Mouse (Mus musculus): ENCODE data around the gene Tdpoz1. TPM values are rescaled to one million over a fixed set of nuclear protein-coding genes. Genes with fewer than 3 reads are reported as not detected.
"Not testable (repeated sequence)": the region's sequence is repeated elsewhere in the genome, so short reads cannot be mapped to it uniquely, and the experiment has no call there.

Gene Tdpoz1
- polyA plus RNA-seq (2012; rRNA removed) = not detected in 2 replicates

DNA sequence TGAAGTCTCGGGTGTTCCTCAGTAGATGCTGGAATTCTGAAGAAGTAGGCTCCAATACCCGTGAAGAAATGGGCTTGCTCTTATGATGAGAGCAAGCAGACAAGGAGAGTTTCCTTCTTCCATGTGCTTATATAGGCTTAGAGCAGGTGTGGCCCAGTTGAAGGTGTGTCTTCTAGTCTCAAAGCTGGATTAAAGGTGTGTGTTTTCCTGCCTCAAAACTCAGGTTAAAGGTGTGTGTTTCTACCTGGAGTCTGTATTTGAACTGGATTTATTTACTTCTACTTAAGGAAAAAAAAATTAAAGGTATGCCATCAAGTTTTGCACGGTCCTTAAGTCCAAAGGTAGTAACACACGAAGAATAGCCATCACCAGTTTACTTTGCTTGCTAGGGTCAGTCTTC lies at the start of gene Tdpoz1:
Tdpoz1 (minus strand) TSS at position 101 of the 400 bp plus-strand sequence.
- H3K4me3 ChIP-seq (replicated peaks; ENCODE audit: insufficient read depth, low read depth, low read length) = not testable (repeated sequence)

DNA sequence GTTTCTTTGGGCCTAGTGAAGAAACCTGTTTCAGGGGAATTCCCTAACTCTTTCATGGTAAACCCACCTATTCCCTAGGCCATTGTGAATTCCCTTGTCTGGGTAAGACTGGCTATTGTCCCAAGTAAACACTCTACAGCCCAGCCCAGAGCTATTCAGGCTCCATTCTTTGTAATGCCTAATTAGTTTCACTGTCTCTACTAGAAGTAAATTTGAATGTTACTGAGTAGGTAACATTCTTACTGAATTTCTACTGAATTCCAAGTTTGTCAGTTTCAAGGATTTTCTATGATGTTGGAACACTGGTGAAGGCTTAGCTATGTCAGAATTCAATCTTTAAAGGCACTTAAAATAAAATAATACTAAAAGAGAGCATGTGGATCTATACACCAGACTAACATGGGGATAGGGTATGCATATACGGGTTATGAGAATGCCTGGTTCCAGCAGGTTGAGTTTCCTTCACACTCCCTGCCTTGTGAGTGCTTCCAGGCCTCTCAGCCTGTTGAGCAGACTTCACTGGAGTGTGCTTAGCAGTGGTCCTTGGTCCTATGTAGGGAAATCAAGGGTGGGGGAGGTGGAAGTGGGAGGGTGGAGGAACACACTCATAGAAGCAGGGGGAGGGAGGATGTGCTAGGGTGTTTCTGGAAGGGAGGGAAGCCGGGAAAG lies 33.0 kb upstream of the Tdpoz1 start:
- H3K4me3 ChIP-seq (replicated peaks; ENCODE audit: insufficient read depth, low read depth, low read length); DNase-seq; H3K27ac ChIP-seq (ENCODE audit: insufficient read depth, low read length); H3K4me1 ChIP-seq (ENCODE audit: control insufficient read depth, insufficient read depth, low read length); H3K27me3 ChIP-seq (ENCODE audit: control insufficient read depth, insufficient read depth, low read length): not testable (repeated sequence)
- 90% methylated on average over 2 of the region's 2 CpGs for WGBS

More for the DNA sequence above, at the start of gene Tdpoz1:
- not testable (repeated sequence) for H3K27me3 ChIP-seq (ENCODE audit: control insufficient read depth, insufficient read depth, low read length); H3K27ac ChIP-seq (ENCODE audit: insufficient read depth, low read length); DNase-seq; H3K4me1 ChIP-seq (ENCODE audit: control insufficient read depth, insufficient read depth, low read length)
- WGBS = 94% methylated on average over 3 of the region's 4 CpGs

DNA sequence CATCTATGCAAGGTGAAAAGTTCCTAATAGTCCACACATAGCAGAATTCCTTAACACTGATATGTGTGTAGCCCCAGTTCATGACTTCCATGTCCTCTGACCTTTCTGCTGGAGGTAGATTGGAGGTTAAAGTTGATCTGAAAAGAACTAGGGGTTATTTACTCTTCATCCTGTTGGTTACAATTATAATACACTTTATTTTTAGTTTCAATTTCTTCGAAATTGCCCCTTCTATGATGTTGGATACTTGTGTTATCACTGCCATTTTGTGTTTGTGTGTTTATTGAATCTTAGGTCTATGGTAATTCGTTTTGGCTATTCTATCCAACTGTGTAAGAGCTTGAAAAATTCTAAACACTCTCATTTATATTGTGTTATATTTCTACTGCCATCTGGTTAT lies 16.9 kb upstream of the Tdpoz1 start, which contains the start of gene Gm37596:
Gm37596 (minus strand) TSS at position 101 of the 400 bp plus-strand sequence.
- 24% methylated on average over 1 of the region's 2 CpGs for WGBS
- not testable (repeated sequence) for DNase-seq; H3K4me1 ChIP-seq (ENCODE audit: control insufficient read depth, insufficient read depth, low read length); H3K27ac ChIP-seq (ENCODE audit: insufficient read depth, low read length); H3K4me3 ChIP-seq (replicated peaks; ENCODE audit: insufficient read depth, low read depth, low read length); H3K27me3 ChIP-seq (ENCODE audit: control insufficient read depth, insufficient read depth, low read length)

DNA sequence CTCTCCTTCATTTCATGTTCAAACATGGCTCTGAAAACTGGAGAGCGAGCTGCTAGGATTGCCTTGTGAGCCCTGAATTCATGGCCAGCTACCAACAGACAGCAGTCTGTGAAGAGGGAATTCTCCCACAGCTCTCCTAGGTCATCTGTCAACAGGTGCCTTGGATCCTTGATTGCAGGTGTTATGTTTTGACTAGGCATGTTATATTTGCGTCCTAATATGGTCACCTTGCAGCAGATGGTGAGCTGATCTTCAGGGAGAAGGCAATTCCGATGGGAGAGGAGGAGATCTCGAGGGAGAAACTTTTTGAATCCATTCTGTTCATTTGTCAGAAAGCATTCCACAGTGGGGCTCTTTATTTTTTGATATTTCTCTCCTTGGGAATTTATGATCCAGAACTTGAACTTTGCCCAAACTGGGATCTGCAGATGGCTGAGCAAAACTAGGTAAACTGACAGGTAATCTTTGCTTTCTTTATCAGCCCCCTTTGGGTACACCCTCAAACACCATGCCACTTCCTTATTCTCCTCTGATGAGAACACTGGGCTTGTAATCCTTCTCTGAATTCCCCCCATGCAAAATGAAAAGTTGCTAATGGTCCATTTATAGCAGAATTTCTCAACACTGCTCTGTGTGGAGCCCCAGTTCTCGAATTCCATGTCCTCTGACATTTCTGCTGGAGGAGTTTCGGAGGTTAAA lies 5.2 kb downstream of the Tdpoz1 start:
- DNase-seq; H3K4me3 ChIP-seq (replicated peaks; ENCODE audit: insufficient read depth, low read depth, low read length); H3K27me3 ChIP-seq (ENCODE audit: control insufficient read depth, insufficient read depth, low read length); H3K4me1 ChIP-seq (ENCODE audit: control insufficient read depth, insufficient read depth, low read length); H3K27ac ChIP-seq (ENCODE audit: insufficient read depth, low read length): not testable (repeated sequence)
- WGBS = 71% methylated on average over 5 of the region's 6 CpGs

DNA sequence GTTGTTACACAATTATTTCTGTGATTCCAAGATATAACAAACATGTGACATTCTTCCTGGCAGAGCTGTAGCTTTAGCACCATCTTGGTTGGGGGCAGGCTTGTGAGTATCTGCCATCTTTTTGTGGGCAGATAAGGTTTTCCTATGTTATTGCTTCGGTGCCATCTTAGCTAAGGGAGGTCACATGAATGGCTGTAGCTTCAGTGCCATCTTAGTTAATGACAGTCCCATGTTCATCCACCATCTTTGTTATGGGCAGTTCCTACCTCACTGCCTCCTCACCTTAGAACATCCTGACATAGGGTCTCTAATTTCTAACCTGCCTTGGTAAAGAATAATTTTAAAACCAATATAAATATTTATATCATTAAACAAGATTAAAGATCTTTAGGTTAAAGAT lies 21.9 kb downstream of the Tdpoz1 start:
- H3K27ac ChIP-seq (ENCODE audit: insufficient read depth, low read length) = no peak overlapping the region
- WGBS = 73% methylated on average over 1 of the region's 1 CpGs
- H3K4me3 ChIP-seq (replicated peaks; ENCODE audit: insufficient read depth, low read depth, low read length) = no peak overlapping the region
- H3K27me3 ChIP-seq (ENCODE audit: control insufficient read depth, insufficient read depth, low read length) = no peaks in the 10 kb centered on the region
- H3K4me1 ChIP-seq (ENCODE audit: control insufficient read depth, insufficient read depth, low read length) = no peaks in the 10 kb centered on the region
- no peak for TF ChIP-seq POLR2A (IDR thresholded peaks at IDR 0.05; ENCODE audit: borderline replicate concordance, insufficient read depth, low read length)
- TF ChIP-seq CTCF (IDR thresholded peaks at IDR 0.05; ENCODE audit: borderline replicate concordance, insufficient read depth, low read depth, low read length) = no peak
- DNase-seq = no peak

DNA sequence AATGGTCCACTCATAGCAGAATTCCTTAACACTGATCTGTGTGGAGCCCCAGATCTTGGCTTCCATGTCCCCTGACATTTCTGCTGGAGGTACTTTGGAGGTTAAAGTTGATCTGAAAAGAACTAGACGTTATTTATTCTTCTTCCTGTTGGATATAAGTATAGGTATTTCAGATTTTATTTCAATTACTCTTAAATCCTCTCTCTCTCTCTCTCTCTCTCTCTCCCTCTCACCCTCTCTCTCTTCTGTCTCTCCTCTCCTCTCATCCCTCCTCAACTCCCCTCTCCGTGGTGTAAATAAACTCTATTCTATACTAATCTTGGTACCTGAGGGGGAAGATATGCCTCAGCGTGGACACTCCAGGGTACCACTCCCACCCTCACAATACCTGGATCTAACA lies 23.5 kb downstream of the Tdpoz1 start, which contains the start of gene Tdpoz2:
Tdpoz2 (minus strand) TSS at position 101 of the 400 bp plus-strand sequence.
- H3K27me3 ChIP-seq (ENCODE audit: control insufficient read depth, insufficient read depth, low read length) = no peaks in the 10 kb centered on the region
- H3K27ac ChIP-seq (ENCODE audit: insufficient read depth, low read length) = no peak within 1 kb of the TSS
- TF ChIP-seq CTCF (IDR thresholded peaks at IDR 0.05; ENCODE audit: borderline replicate concordance, insufficient read depth, low read depth, low read length) (no peak), POLR2A (IDR thresholded peaks at IDR 0.05; ENCODE audit: borderline replicate concordance, insufficient read depth, low read length) (no peak)
- no peak for DNase-seq
- no peaks in the 10 kb centered on the region for H3K4me1 ChIP-seq (ENCODE audit: control insufficient read depth, insufficient read depth, low read length)
- 72% methylated on average over 3 of the region's 3 CpGs for WGBS
- no peak within 1 kb of the TSS for H3K4me3 ChIP-seq (replicated peaks; ENCODE audit: insufficient read depth, low read depth, low read length)

DNA sequence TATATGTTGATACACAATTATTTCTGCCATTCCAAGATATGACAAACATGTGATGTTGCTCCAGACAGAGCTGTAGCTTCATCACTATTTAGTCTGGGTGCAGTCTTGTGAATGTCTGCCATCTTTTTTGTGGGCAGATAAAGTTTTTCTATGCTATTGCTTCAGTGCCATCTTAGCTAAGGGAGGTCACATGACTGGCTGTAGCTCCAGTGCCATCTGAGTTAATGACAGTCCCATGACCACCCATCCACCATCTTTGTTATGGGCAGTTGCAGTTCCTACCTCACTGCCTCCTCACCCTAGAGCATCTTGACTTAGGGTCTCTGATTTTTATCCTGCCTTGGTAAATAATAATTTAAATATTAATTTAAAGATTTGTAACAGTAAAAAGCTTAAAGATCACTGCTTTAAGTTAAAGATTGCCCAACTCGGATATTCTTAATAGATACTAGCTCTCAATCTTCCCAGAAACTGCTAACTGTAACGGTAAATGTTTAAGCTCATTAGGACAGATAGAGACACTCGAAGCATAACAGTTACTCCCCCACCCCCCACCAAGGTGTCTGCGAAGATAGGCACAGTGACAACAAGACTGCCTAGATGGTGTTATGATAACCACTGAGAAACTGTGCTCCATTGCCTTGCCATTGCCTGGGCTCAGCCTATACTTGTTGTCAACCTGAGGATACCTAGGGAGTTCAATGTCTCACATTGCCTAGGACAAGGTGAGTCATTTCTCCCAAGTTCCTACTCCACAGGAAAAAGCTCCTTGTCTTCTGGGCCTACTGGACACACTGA lies 45.0 kb downstream of the Tdpoz1 start:
- not testable (repeated sequence) for H3K4me1 ChIP-seq (ENCODE audit: control insufficient read depth, insufficient read depth, low read length); H3K27ac ChIP-seq (ENCODE audit: insufficient read depth, low read length); H3K27me3 ChIP-seq (ENCODE audit: control insufficient read depth, insufficient read depth, low read length); H3K4me3 ChIP-seq (replicated peaks; ENCODE audit: insufficient read depth, low read depth, low read length); DNase-seq
- 92% methylated on average over 4 of the region's 4 CpGs for WGBS

Other genes with a start within 250 kb of the Tdpoz1 start
- 0.79 and 0.82 TPM in 2 replicates for gene Tchh, start 234.0 kb downstream of the Tdpoz1 start, polyA plus RNA-seq (2012; rRNA removed)
- gene Tchhl1, start 207.6 kb downstream of the Tdpoz1 start, polyA plus RNA-seq (2012; rRNA removed) = not detected in 2 replicates
- gene S100a11, start 155.8 kb downstream of the Tdpoz1 start, polyA plus RNA-seq (2012; rRNA removed) = 25.5 and 25.9 TPM in 2 replicates
- gene S100a10, start 121.2 kb downstream of the Tdpoz1 start, polyA plus RNA-seq (2012; rRNA removed) = 60.1 and 60.6 TPM in 2 replicates
- not detected in 2 replicates for gene Tdpoz2, start 23.6 kb downstream of the Tdpoz1 start, polyA plus RNA-seq (2012; rRNA removed)
- gene Gm37596, start 16.8 kb upstream of the Tdpoz1 start, polyA plus RNA-seq (2012; rRNA removed) = not detected in 2 replicates
- not detected in 2 replicates for gene Gm5773, start 96.7 kb upstream of the Tdpoz1 start, polyA plus RNA-seq (2012; rRNA removed)
- gene Tdpoz4, start 120.1 kb upstream of the Tdpoz1 start, polyA plus RNA-seq (2012; rRNA removed) = not detected in 2 replicates
- not detected in 2 replicates for gene Tdpoz3, start 149.7 kb upstream of the Tdpoz1 start, polyA plus RNA-seq (2012; rRNA removed)

All from cerebellum, adult 2 months (tissue).